Mouse (Mus musculus): ENCODE measurements around the gene Cyth1. TPM values are rescaled to one million over a fixed set of nuclear protein-coding genes. Genes with fewer than 3 reads are reported as not detected.

Gene Cyth1
- total and polyA plus RNA-seq, 3 experiments = 13.2 to 13.6 TPM; not detected in 1

GRCm38 (mm10) chr11:118161240-118161639 is 87.2 kb downstream of the Cyth1 start:
- Histone ChIP-seq H3K4me1 (ENCODE audit: control insufficient read depth in 1 of 2, insufficient read depth in 2 of 2, low read length in 2 of 2) (no peaks in the 10 kb centered on the region), H3K27ac (ENCODE audit: control insufficient read depth, low read depth, low read length) (no peak overlapping the region), H3K36me3 (ENCODE audit: control insufficient read depth in 1 of 2, insufficient read depth in 2 of 2, low read length in 2 of 2) (no peaks in the 10 kb centered on the region), H3K79me2 (ENCODE audit: control insufficient read depth, insufficient read depth, low read length, poor library complexity) (no peaks in the 10 kb centered on the region), H3K9me3 (replicated peaks; ENCODE audit: insufficient read depth, low read length) (no peaks in the 10 kb centered on the region), H3K4me3 (ENCODE audit: control insufficient read depth in 1 of 2, insufficient read depth in 1 of 2, low read depth in 2 of 2, low read length in 2 of 2) (no peak overlapping the region), H3K9ac (ENCODE audit: control insufficient read depth, low read depth, low read length, poor library complexity, severe bottlenecking) (no peak overlapping the region), H3K27me3 (ENCODE audit: control insufficient read depth in 1 of 2, insufficient read depth in 2 of 2, low read length in 2 of 2) (no peaks in the 10 kb centered on the region)
- DNase-seq (ENCODE audit: low read depth, low spot score) = no peak
- no peak for TF ChIP-seq ZKSCAN1 (IDR thresholded peaks at IDR 0.05; ENCODE audit: low read depth, low read length)
- no peak for TF ChIP-seq POLR2AphosphoS5 (IDR thresholded peaks at IDR 0.05; ENCODE audit: borderline replicate concordance, low read depth, low read length)
- TF ChIP-seq UBTF (IDR thresholded peaks at IDR 0.05; ENCODE audit: borderline replicate concordance, insufficient read depth, low read depth, low read length) = no peak
- no peak for TF ChIP-seq POLR2AphosphoS2 (IDR thresholded peaks at IDR 0.05; ENCODE audit: low read length)
- TF ChIP-seq HCFC1 (IDR thresholded peaks at IDR 0.05; ENCODE audit: low read depth, low read length) = no peak
- TF ChIP-seq RAD21 (IDR thresholded peaks at IDR 0.05; ENCODE audit: low read depth, low read length) = no peak
- TF ChIP-seq MYC (IDR thresholded peaks at IDR 0.05; ENCODE audit: low read depth, low read length) = no peak
- TF ChIP-seq MAX (IDR thresholded peaks at IDR 0.05; ENCODE audit: low read length) = no peak
- no peak for TF ChIP-seq ZNF384 (IDR thresholded peaks at IDR 0.05; ENCODE audit: low read depth, low read length)
- no peak for TF ChIP-seq MEF2A (IDR thresholded peaks at IDR 0.05; ENCODE audit: extremely low read depth, insufficient replicate concordance, low read depth, low read length, poor library complexity, severe bottlenecking)
- no peak for TF ChIP-seq ZMIZ1 (IDR thresholded peaks at IDR 0.05; ENCODE audit: low read depth, low read length)
- TF ChIP-seq TCF12 (IDR thresholded peaks at IDR 0.05; ENCODE audit: low read depth, low read length) = no peak
- TF ChIP-seq USF2 (IDR thresholded peaks at IDR 0.05; ENCODE audit: borderline replicate concordance in 1 of 2, insufficient read depth in 1 of 2, low read depth in 1 of 2, low read length in 2 of 2) = no peak
- TF ChIP-seq TBP (IDR thresholded peaks at IDR 0.05; ENCODE audit: low read depth, low read length) = no peak
- TF ChIP-seq GABPA (IDR thresholded peaks at IDR 0.05; ENCODE audit: low read depth, low read length) = no peak
- no peak for TF ChIP-seq KAT2A (conservative IDR thresholded peaks at IDR 0.05; ENCODE audit: low read depth, low read length)

GRCm38 (mm10) chr11:118160763-118161162 is 87.6 kb downstream of the Cyth1 start:
- Histone ChIP-seq H3K9me3 (replicated peaks; ENCODE audit: insufficient read depth, low read length) (no peaks in the 10 kb centered on the region), H3K4me1 (ENCODE audit: control insufficient read depth in 1 of 2, insufficient read depth in 2 of 2, low read length in 2 of 2) (no peaks in the 10 kb centered on the region), H3K27ac (ENCODE audit: control insufficient read depth, low read depth, low read length) (no peak overlapping the region), H3K27me3 (ENCODE audit: control insufficient read depth in 1 of 2, insufficient read depth in 2 of 2, low read length in 2 of 2) (no peaks in the 10 kb centered on the region), H3K79me2 (ENCODE audit: control insufficient read depth, insufficient read depth, low read length, poor library complexity) (no peaks in the 10 kb centered on the region), H3K4me3 (ENCODE audit: control insufficient read depth in 1 of 2, insufficient read depth in 1 of 2, low read depth in 2 of 2, low read length in 2 of 2) (no peak overlapping the region), H3K9ac (ENCODE audit: control insufficient read depth, low read depth, low read length, poor library complexity, severe bottlenecking) (no peak overlapping the region), H3K36me3 (ENCODE audit: control insufficient read depth in 1 of 2, insufficient read depth in 2 of 2, low read length in 2 of 2) (no peaks in the 10 kb centered on the region)
- TF ChIP-seq CTCF (IDR thresholded peaks at IDR 0.05 in 2 of 3, conservative IDR thresholded peaks at IDR 0.05 in 1 of 3; ENCODE audit: control insufficient read depth in 1 of 3, insufficient read depth in 1 of 3, low read depth in 2 of 3, low read length in 3 of 3, poor library complexity in 1 of 3, severe bottlenecking in 1 of 3) (no peak), CHD2 (IDR thresholded peaks at IDR 0.05; ENCODE audit: low read length) (no peak), BHLHE40 (IDR thresholded peaks at IDR 0.05; ENCODE audit: borderline replicate concordance, low read depth, low read length) (no peak), E2F4 (IDR thresholded peaks at IDR 0.05; ENCODE audit: borderline replicate concordance, low read depth, low read length) (no peak), UBTF (IDR thresholded peaks at IDR 0.05; ENCODE audit: borderline replicate concordance, insufficient read depth, low read depth, low read length) (no peak), TBP (IDR thresholded peaks at IDR 0.05; ENCODE audit: low read depth, low read length) (no peak), EP300 (IDR thresholded peaks at IDR 0.05; ENCODE audit: low read depth in 1 of 2, low read length in 2 of 2) (no peak), POLR2A (IDR thresholded peaks at IDR 0.05; ENCODE audit: control insufficient read depth in 1 of 2, insufficient read depth in 1 of 2, low read depth in 1 of 2, low read length in 2 of 2, poor library complexity in 1 of 2) (no peak), JUND (IDR thresholded peaks at IDR 0.05; ENCODE audit: low read depth, low read length) (no peak)
- DNase-seq (ENCODE audit: low read depth, low spot score) = no peak

Measured in MEL (cell line).